Mouse (Mus musculus) ES-E14 (cell line): ENCODE results near the gene Chmp2a. TPM values are rescaled to one million over a fixed set of nuclear protein-coding genes. Genes with fewer than 3 reads are reported as not detected.

ENCODE experiments used
- DNase-seq: peaks from one replicate; pipeline ENCODE4 v3.0.0-alpha.2; 2013; ENCODE audit warnings: low read depth, low spot score
- H3K27ac ChIP-seq: 2 replicates; pipeline ENCODE4 v1.5.1; 2012; ENCODE audit warnings: low read depth, mild to moderate bottlenecking, low read length, moderate library complexity, mixed read lengths; ENCODE audit not compliant: poor library complexity, insufficient read depth, severe bottlenecking
- H3K36me3 ChIP-seq: 2 replicates; pipeline ENCODE4 v1.6.1; 2012; ENCODE audit warnings: mild to moderate bottlenecking, low read length, moderate library complexity, mixed read lengths; ENCODE audit not compliant: control insufficient read depth, poor library complexity, insufficient read depth, severe bottlenecking
- H3K4me1 ChIP-seq, 2 experiments: fragments of 150-350 bp in 1 of 2; sonication (generic) in 1 of 2; 2 replicates each; pipeline ENCODE4 v1.6.1; 2012; ENCODE audit warnings: low read length in 2 of 2, mild to moderate bottlenecking in 1 of 2, mixed read lengths in 1 of 2; ENCODE audit not compliant: control insufficient read depth in 2 of 2, insufficient read depth in 2 of 2, poor library complexity in 1 of 2
- H3K4me3 ChIP-seq, 2 experiments: fragments of 150-350 bp in 1 of 2; sonication (generic) in 1 of 2; 2 replicates each; pipeline ENCODE4 v1.5.1; 2012; ENCODE audit warnings: low read length in 2 of 2, low read depth in 1 of 2, mild to moderate bottlenecking in 1 of 2, mixed read lengths in 1 of 2; ENCODE audit not compliant: insufficient read depth in 1 of 2, poor library complexity in 1 of 2, severe bottlenecking in 1 of 2
- H3K9ac ChIP-seq: 2 replicates; pipeline ENCODE4 v1.6.1; 2012; ENCODE audit warnings: low read depth, mild to moderate bottlenecking, low read length, mixed read lengths; ENCODE audit not compliant: poor library complexity, insufficient read depth, severe bottlenecking
- H3K9me3 ChIP-seq: fragments of 150-350 bp; sonication (generic); 2 replicates; pipeline ENCODE4 v1.6.1; 2012; ENCODE audit warnings: low read depth, mild to moderate bottlenecking, low read length; ENCODE audit not compliant: control insufficient read depth, insufficient read depth
- CHD2 ChIP-seq: IDR thresholded peaks from 2 replicates; pipeline ENCODE4 v1.6.1; 2014; ENCODE audit warnings: mild to moderate bottlenecking, low read depth, low read length, inconsistent platforms
- HCFC1 ChIP-seq: IDR thresholded peaks from 2 replicates; pipeline ENCODE4 v1.6.1; 2012; ENCODE audit warnings: low read length, inconsistent platforms, borderline replicate concordance; ENCODE audit not compliant: insufficient read depth
- MAFK ChIP-seq: IDR thresholded peaks from 2 replicates; pipeline ENCODE4 v1.6.1; 2014; ENCODE audit warnings: mild to moderate bottlenecking, low read depth, low read length, inconsistent platforms; ENCODE audit not compliant: insufficient read depth
- ZC3H11A ChIP-seq: IDR thresholded peaks from 2 replicates; pipeline ENCODE4 v1.6.1; 2012; ENCODE audit warnings: low read depth, mild to moderate bottlenecking, inconsistent platforms, low read length, borderline replicate concordance
- ZNF384 ChIP-seq: IDR thresholded peaks from 2 replicates; pipeline ENCODE4 v1.6.1; 2012; ENCODE audit warnings: low read depth, low read length, inconsistent platforms
- in situ Hi-C, 2 experiments: fragments of 600-800 bp; cut with MboI; formaldehyde crosslinking; loops; one replicate each; pipeline ENCODE4 v1.15.1; 2025; ENCODE audit warnings: low sequenced_read_pairs in 2 of 2, inconsistent platforms in 1 of 2; ENCODE audit not compliant: unreplicated experiment in 2 of 2
- total RNA-seq: library from RNA; depleted of rRNA; stranded (reverse); fragments of 300-350 nt; gene quantifications from 2 replicates; pipeline ENCODE4 v1.2.3, GENCODE M21; 2012

Chmp2a gene
- total RNA-seq, 1 experiment: 143 TPM

GRCm38 (mm10) chr7:13031069-13031468 lies 3.5 kb downstream of the Chmp2a start:
- Histone ChIP-seq H3K9ac (no peak overlapping the region), H3K4me3 (no peak overlapping the region), H3K9me3 (no peaks in the 10 kb centered on the region), H3K36me3 (peaks cover 72% of the 10 kb centered on the region), H3K4me1 (peaks cover 0 to 16% of the 10 kb centered on the region in 2 experiments; a peak in 2 of 4 replicates), H3K27ac (no peak overlapping the region)
- no peak for TF ChIP-seq ZNF384
- no peak for DNase-seq
- in situ Hi-C loops: no loop called here

- no peak overlapping the region; the same call in 1 of the 2 replicates for H3K9ac ChIP-seq
- in situ Hi-C loops: no loop called here
- H3K27ac ChIP-seq: no peak overlapping the region; the same call in 1 of the 2 replicates
- H3K36me3 ChIP-seq: peaks cover 73% of the 10 kb centered on the region
- TF ChIP-seq ZNF384: no peak
- TF ChIP-seq HCFC1: no peak
- no peak for TF ChIP-seq ZC3H11A
- no peak for TF ChIP-seq MAFK
- TF ChIP-seq CHD2: no peak
- H3K4me3 ChIP-seq: no peak overlapping the region
- no peak for DNase-seq
- H3K9me3 ChIP-seq: no peaks in the 10 kb centered on the region
- peaks cover 0 to 9% of the 10 kb centered on the region in 2 experiments; a peak in 1 of 4 replicates for H3K4me1 ChIP-seq
Observed at GRCm38 (mm10) chr7:13028986-13029385, 5.6 kb downstream of the Chmp2a start.

GRCm38 (mm10) chr7:13025511-13026112 lies 9.0 kb downstream of the Chmp2a start:
- TF ChIP-seq ZC3H11A: no peak
- TF ChIP-seq MAFK: no peak
- TF ChIP-seq HCFC1: no peak
- no peak for TF ChIP-seq CHD2
- no peak for TF ChIP-seq ZNF384
- Histone ChIP-seq H3K4me3 (peak overlapping the region; percentile 88 to 95), H3K27ac (peak overlapping the region; percentile 97; the same call in 1 of the 2 replicates), H3K9ac (peak overlapping the region; percentile 97), H3K36me3 (peaks cover 57% of the 10 kb centered on the region), H3K9me3 (no peaks in the 10 kb centered on the region), H3K4me1 (peaks cover 2 to 9% of the 10 kb centered on the region in 2 experiments; a peak in 2 of 4 replicates)
- in situ Hi-C loops: no loop called here
- no peak for DNase-seq

- Histone ChIP-seq H3K4me3 (peak overlapping the region; percentile 88 to 95), H3K36me3 (peaks cover 49% of the 10 kb centered on the region), H3K27ac (peak overlapping the region; percentile 97), H3K4me1 (peaks cover 4 to 9% of the 10 kb centered on the region in 2 experiments; a peak in 2 of 4 replicates), H3K9ac (peak overlapping the region; percentile 97), H3K9me3 (no peaks in the 10 kb centered on the region)
- in situ Hi-C loops: no loop called here
- TF ChIP-seq ZNF384 (no peak), ZC3H11A (no peak), CHD2 (no peak), HCFC1 (no peak), MAFK (no peak)
- no peak for DNase-seq
Observed at GRCm38 (mm10) chr7:13024805-13025204, 9.8 kb downstream of the Chmp2a start.
